Mouse (Mus musculus): ENCODE results near the gene Mgst1. TPM values are rescaled to one million over a fixed set of nuclear protein-coding genes. Genes with fewer than 3 reads are reported as not detected.

Mgst1 gene
- polyA plus RNA-seq (2015; fragmentation: Nextera tagmentation; extraction: Ambion mirVana), result 563 and 579 TPM in 2 replicates

GRCm38 (mm10) chr6:138139930-138140329, at the start of gene Mgst1:
TSS of gene Mgst1 (plus strand) at chr6:138140316.
- H3K27me3 ChIP-seq (ENCODE audit: control insufficient read depth, insufficient read depth, low read length), result no peaks in the 10 kb centered on the region
- no peaks in the 10 kb centered on the region; the same call in 1 of the 2 replicates for H3K4me1 ChIP-seq (replicated peaks; ENCODE audit: control insufficient read depth, insufficient read depth)
- TF ChIP-seq EP300 (optimal IDR thresholded peaks at IDR 0.05), result no peak
- no peak for TF ChIP-seq CTCF (IDR thresholded peaks at IDR 0.05; ENCODE audit: low read depth)
- peak within 1 kb of the TSS; percentile 91 for H3K27ac ChIP-seq (replicated peaks)
- 3% methylated on average over 5 of the region's 5 CpGs for WGBS
- DNase-seq (ENCODE audit: low spot score), result no peak
- no peaks in the 10 kb centered on the region for H3K9me3 ChIP-seq (ENCODE audit: control insufficient read depth, low read length)
- peak within 1 kb of the TSS; percentile 55 for H3K4me3 ChIP-seq (ENCODE audit: low read depth, low read length)
- peak within 1 kb of the TSS; percentile 59 for H3K4me2 ChIP-seq (replicated peaks; ENCODE audit: low read depth)
- no peaks in the 10 kb centered on the region for H3K36me3 ChIP-seq (ENCODE audit: control insufficient read depth, insufficient read depth, low read length)
- peak within 1 kb of the TSS; percentile 71 for H3K9ac ChIP-seq (ENCODE audit: low read length)
- no peak for ATAC-seq (ENCODE audit: low FRiP score, low TSS enrichment)

DNA sequence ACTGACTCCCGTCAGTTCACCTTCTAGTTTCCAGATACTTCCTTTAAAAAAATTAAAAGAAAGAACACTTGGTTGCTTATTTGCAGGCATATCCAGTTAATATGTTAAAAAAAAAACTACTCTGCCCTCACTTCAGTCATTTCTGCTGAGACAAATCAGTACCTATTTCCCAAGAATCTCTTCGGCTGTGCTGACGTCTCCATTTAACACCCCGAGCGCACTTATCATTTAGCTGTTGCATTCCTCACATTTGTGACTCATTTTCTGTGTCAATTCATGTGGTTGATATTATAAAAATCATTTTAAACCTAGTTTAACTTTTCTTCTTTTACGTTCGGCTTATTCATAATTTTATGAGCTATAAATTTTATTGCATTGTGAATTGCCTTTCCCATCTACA, 47.7 kb upstream of the Mgst1 start:
- WGBS, result 74% methylated on average over 7 of the region's 7 CpGs
- H3K27ac ChIP-seq (replicated peaks), result no peak overlapping the region
- DNase-seq (ENCODE audit: low spot score) (no peak), ATAC-seq (ENCODE audit: low FRiP score, low TSS enrichment) (no peak)
- H3K36me3 ChIP-seq (ENCODE audit: control insufficient read depth, insufficient read depth, low read length), result no peaks in the 10 kb centered on the region
- no peaks in the 10 kb centered on the region for H3K9me3 ChIP-seq (ENCODE audit: control insufficient read depth, low read length)
- H3K9ac ChIP-seq (ENCODE audit: low read length), result no peak overlapping the region
- H3K4me3 ChIP-seq (ENCODE audit: low read depth, low read length), result no peak overlapping the region
- no peaks in the 10 kb centered on the region for H3K27me3 ChIP-seq (ENCODE audit: control insufficient read depth, insufficient read depth, low read length)
- H3K4me1 ChIP-seq (replicated peaks; ENCODE audit: control insufficient read depth, insufficient read depth), result no peaks in the 10 kb centered on the region
- no peak overlapping the region for H3K4me2 ChIP-seq (replicated peaks; ENCODE audit: low read depth)
- TF ChIP-seq CTCF (IDR thresholded peaks at IDR 0.05; ENCODE audit: low read depth) (no peak), EP300 (optimal IDR thresholded peaks at IDR 0.05) (no peak)

DNA sequence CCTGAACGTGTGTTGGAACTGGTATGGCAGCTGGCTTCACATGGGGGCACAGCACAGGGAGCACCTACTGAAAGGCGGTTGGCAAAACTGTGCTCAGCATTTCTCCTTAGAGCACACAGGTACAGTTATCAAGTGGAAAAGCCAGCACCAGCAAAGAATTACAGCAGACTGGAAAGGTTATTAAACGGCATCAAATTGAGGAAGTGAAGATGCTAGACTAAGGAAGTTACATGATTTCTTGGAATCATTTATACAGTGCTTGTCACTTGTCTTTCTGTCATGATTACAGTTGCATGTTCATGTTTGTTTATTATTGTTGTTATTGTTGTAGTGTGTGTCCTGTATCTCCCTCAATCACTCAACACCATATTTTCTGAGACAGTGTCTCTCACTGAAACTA, 45.1 kb upstream of the Mgst1 start:
- no peak overlapping the region for H3K9ac ChIP-seq (ENCODE audit: low read length)
- no peak overlapping the region for H3K27ac ChIP-seq (replicated peaks)
- no peaks in the 10 kb centered on the region for H3K9me3 ChIP-seq (ENCODE audit: control insufficient read depth, low read length)
- ATAC-seq (ENCODE audit: low FRiP score, low TSS enrichment) (no peak), DNase-seq (ENCODE audit: low spot score) (no peak)
- WGBS, result 81% methylated on average over 3 of the region's 3 CpGs
- no peak overlapping the region for H3K4me3 ChIP-seq (ENCODE audit: low read depth, low read length)
- H3K27me3 ChIP-seq (ENCODE audit: control insufficient read depth, insufficient read depth, low read length), result no peaks in the 10 kb centered on the region
- H3K4me2 ChIP-seq (replicated peaks; ENCODE audit: low read depth), result no peak overlapping the region
- H3K4me1 ChIP-seq (replicated peaks; ENCODE audit: control insufficient read depth, insufficient read depth), result no peaks in the 10 kb centered on the region
- TF ChIP-seq EP300 (optimal IDR thresholded peaks at IDR 0.05) (no peak), CTCF (IDR thresholded peaks at IDR 0.05; ENCODE audit: low read depth) (no peak)
- H3K36me3 ChIP-seq (ENCODE audit: control insufficient read depth, insufficient read depth, low read length), result no peaks in the 10 kb centered on the region

DNA sequence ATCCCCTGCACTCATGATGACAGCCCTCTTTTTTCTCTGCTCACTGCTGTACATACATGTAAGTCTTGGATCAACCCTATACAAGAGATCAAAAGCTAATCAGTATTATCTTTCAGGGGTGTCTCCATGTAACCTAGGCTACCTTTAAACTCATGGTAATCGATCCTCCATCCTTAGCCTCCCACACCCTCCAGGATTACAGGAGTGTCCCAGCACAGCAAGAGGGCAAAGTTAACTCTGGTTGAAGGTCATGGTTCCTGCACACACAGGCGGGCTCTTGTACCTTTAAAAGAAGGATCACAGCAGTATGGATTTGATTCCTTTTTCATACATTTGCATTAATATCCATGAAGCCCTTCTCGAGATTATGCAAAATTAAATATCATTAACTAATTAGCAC, 40.5 kb upstream of the Mgst1 start:
- DNase-seq (ENCODE audit: low spot score) (no peak), ATAC-seq (ENCODE audit: low FRiP score, low TSS enrichment) (no peak)
- Histone ChIP-seq H3K9me3 (ENCODE audit: control insufficient read depth, low read length) (no peaks in the 10 kb centered on the region), H3K27ac (replicated peaks) (no peak overlapping the region), H3K9ac (ENCODE audit: low read length) (no peak overlapping the region), H3K4me2 (replicated peaks; ENCODE audit: low read depth) (no peak overlapping the region), H3K4me1 (replicated peaks; ENCODE audit: control insufficient read depth, insufficient read depth) (no peaks in the 10 kb centered on the region), H3K27me3 (ENCODE audit: control insufficient read depth, insufficient read depth, low read length) (no peaks in the 10 kb centered on the region), H3K36me3 (ENCODE audit: control insufficient read depth, insufficient read depth, low read length) (no peaks in the 10 kb centered on the region), H3K4me3 (ENCODE audit: low read depth, low read length) (no peak overlapping the region)
- TF ChIP-seq EP300 (optimal IDR thresholded peaks at IDR 0.05) (no peak), CTCF (IDR thresholded peaks at IDR 0.05; ENCODE audit: low read depth) (no peak)
- WGBS, result 74% methylated on average over 3 of the region's 3 CpGs

- DNase-seq (ENCODE audit: low spot score) (no peak), ATAC-seq (ENCODE audit: low FRiP score, low TSS enrichment) (0 out of 2 replicates have a peak, but pooled peaks have one; percentile 65)
- no peak for TF ChIP-seq CTCF (IDR thresholded peaks at IDR 0.05; ENCODE audit: low read depth)
- no peak for TF ChIP-seq EP300 (optimal IDR thresholded peaks at IDR 0.05)
- Histone ChIP-seq H3K9me3 (ENCODE audit: control insufficient read depth, low read length) (no peaks in the 10 kb centered on the region), H3K4me1 (replicated peaks; ENCODE audit: control insufficient read depth, insufficient read depth) (no peaks in the 10 kb centered on the region), H3K4me2 (replicated peaks; ENCODE audit: low read depth) (no peak overlapping the region), H3K27ac (replicated peaks) (no peak overlapping the region), H3K4me3 (ENCODE audit: low read depth, low read length) (no peak overlapping the region), H3K36me3 (ENCODE audit: control insufficient read depth, insufficient read depth, low read length) (no peaks in the 10 kb centered on the region), H3K9ac (ENCODE audit: low read length) (no peak overlapping the region), H3K27me3 (ENCODE audit: control insufficient read depth, insufficient read depth, low read length) (no peaks in the 10 kb centered on the region)
- 76% methylated on average over 4 of the region's 4 CpGs for WGBS
Observed at GRCm38 (mm10) chr6:138101843-138102242, 38.3 kb upstream of the Mgst1 start.

DNA sequence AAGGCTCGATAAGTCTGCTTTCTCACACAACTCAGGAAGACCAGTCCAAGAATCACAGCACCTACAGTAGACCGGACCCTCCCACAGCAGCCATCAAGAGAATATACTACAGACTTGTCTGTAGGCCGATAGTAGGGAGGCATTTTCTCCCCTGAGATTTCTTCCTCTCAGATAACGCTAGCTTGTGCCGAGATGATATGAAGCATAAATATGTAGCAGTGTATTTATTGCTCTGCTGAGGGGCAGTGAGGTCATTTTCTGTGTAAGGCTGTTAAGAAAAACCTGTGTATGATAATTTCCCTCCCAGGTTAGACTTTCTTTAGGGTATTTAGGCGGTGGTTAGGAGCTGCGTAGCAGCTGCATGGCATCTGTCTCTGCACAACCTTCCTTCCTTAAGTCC, 37.2 kb upstream of the Mgst1 start:
- Histone ChIP-seq H3K36me3 (ENCODE audit: control insufficient read depth, insufficient read depth, low read length) (no peaks in the 10 kb centered on the region), H3K4me2 (replicated peaks; ENCODE audit: low read depth) (no peak overlapping the region), H3K9me3 (ENCODE audit: control insufficient read depth, low read length) (no peaks in the 10 kb centered on the region), H3K9ac (ENCODE audit: low read length) (no peak overlapping the region), H3K27me3 (ENCODE audit: control insufficient read depth, insufficient read depth, low read length) (no peaks in the 10 kb centered on the region), H3K27ac (replicated peaks) (no peak overlapping the region), H3K4me1 (replicated peaks; ENCODE audit: control insufficient read depth, insufficient read depth) (no peaks in the 10 kb centered on the region), H3K4me3 (ENCODE audit: low read depth, low read length) (no peak overlapping the region)
- WGBS, result 72% methylated on average over 7 of the region's 7 CpGs
- ATAC-seq (ENCODE audit: low FRiP score, low TSS enrichment), result no peak
- TF ChIP-seq CTCF (IDR thresholded peaks at IDR 0.05; ENCODE audit: low read depth), result no peak
- TF ChIP-seq EP300 (optimal IDR thresholded peaks at IDR 0.05), result no peak
- DNase-seq (ENCODE audit: low spot score), result no peak
